ENCODE assay signal across 11 mouse cellular contexts in genomic region chr2:63513554-63514226, GRCm38 (mm10).
DNase-seq lines count a peak whose midpoint lies in the region; ATAC-seq lines count a peak whose summit lies in the region.
"Had no signal": no experiment of that assay in that cellular context is flagged by ENCODE, and none has a peak within 500 bp of the region (broad histone marks: within the 10 kb centered on the region; RNA-seq: fewer than 3 reads in every experiment).

No protein-coding gene starts in this region.

- no peaks in the 10 kb centered on the region for H3K36me3 ChIP-seq in hindbrain, embryonic 14.5 days (replicated peaks; ENCODE audit: control insufficient read depth, insufficient read depth)
- H3K36me3 ChIP-seq in hindbrain, embryonic 10.5 days: no peaks in the 10 kb centered on the region
- H3K36me3 ChIP-seq: embryonic facial prominence, embryonic 12.5 days had no signal

- H3K27me3 ChIP-seq in hindbrain, embryonic 14.5 days (ENCODE audit: control insufficient read depth, insufficient read depth, low read length): no peaks in the 10 kb centered on the region; the same call in 1 of the 2 replicates
- H3K27me3 ChIP-seq in hindbrain, embryonic 10.5 days (ENCODE audit: insufficient read depth, poor library complexity, severe bottlenecking): no peaks in the 10 kb centered on the region
- H3K27me3 ChIP-seq: embryonic facial prominence, embryonic 12.5 days had no signal

- H3K27ac ChIP-seq in hindbrain, embryonic 14.5 days: no peak overlapping the region
- H3K27ac ChIP-seq in hindbrain, embryonic 10.5 days: no peak overlapping the region
- H3K27ac ChIP-seq: embryonic facial prominence, embryonic 12.5 days had no signal

- WGBS in hindbrain, embryonic 14.5 days: 68% methylated on average over 1 of the region's 1 CpGs
- WGBS in hindbrain, embryonic 10.5 days: 79% methylated on average over 1 of the region's 1 CpGs

- H3K4me3 ChIP-seq in hindbrain, embryonic 14.5 days (replicated peaks; ENCODE audit: low read length): no peak overlapping the region
- H3K4me3 ChIP-seq in hindbrain, embryonic 10.5 days: no peak overlapping the region
- H3K4me3 ChIP-seq: embryonic facial prominence, embryonic 12.5 days had no signal

- H3K9ac ChIP-seq in hindbrain, embryonic 14.5 days: no peak overlapping the region
- H3K9ac ChIP-seq: embryonic facial prominence, embryonic 12.5 days had no signal

- H3K9me3 ChIP-seq in hindbrain, embryonic 14.5 days (ENCODE audit: control insufficient read depth, low read length): no peaks in the 10 kb centered on the region
- H3K9me3 ChIP-seq in hindbrain, embryonic 10.5 days: no peaks in the 10 kb centered on the region
- H3K9me3 ChIP-seq: embryonic facial prominence, embryonic 12.5 days had no signal

- H3K4me1 ChIP-seq in hindbrain, embryonic 14.5 days (replicated peaks; ENCODE audit: control insufficient read depth, insufficient read depth, low read length): no peaks in the 10 kb centered on the region
- H3K4me1 ChIP-seq in hindbrain, embryonic 10.5 days (replicated peaks): no peaks in the 10 kb centered on the region
- H3K4me1 ChIP-seq: embryonic facial prominence, embryonic 12.5 days had no signal

- H3K4me2 ChIP-seq in hindbrain, embryonic 14.5 days (replicated peaks): no peak overlapping the region
- H3K4me2 ChIP-seq: embryonic facial prominence, embryonic 12.5 days had no signal

- DNase-seq in hindbrain, embryonic 14.5 days (ENCODE audit: low spot score): peak; percentile 79
- no peak for DNase-seq in hindbrain, embryonic 10.5 days (ENCODE audit: low spot score)
- peak; percentile 8 for DNase-seq in lung, postnatal 14 days
- no peak for DNase-seq in lung, postnatal 4 days
- DNase-seq in ZHBTc4 (ENCODE audit: low read depth, low spot score): peak; percentile 13
- no peak for DNase-seq in adrenal gland, adult 18-20 months (ENCODE audit: low spot score in 2 of 2)
- DNase-seq in adrenal gland, adult 2 months: no peak
- DNase-seq: right cerebral cortex, postnatal 25 days; thymus, adult 18-20 months had no signal

- no peak for ATAC-seq in hindbrain, embryonic 14.5 days (ENCODE audit: low FRiP score)
- peak; percentile 46; the same call in 1 of the 2 replicates for ATAC-seq in megakaryocyte progenitor cell, adult 5-6 weeks (replicated peaks; ENCODE audit: poor library complexity)

Comparison
In these comparisons a context has a peak if more than half of its experiments do, and no peak if none do; other contexts are left out.
1. DNase-seq: peak in hindbrain, embryonic 14.5 days (single experiment), lung, postnatal 14 days (single experiment) and ZHBTc4 (single experiment); none in hindbrain, embryonic 10.5 days (single experiment), lung, postnatal 4 days (0 of 2), adrenal gland, adult 18-20 months (0 of 2) and adrenal gland, adult 2 months (single experiment).